Mouse (Mus musculus): ENCODE results near the gene Mical2. TPM values are rescaled to one million over a fixed set of nuclear protein-coding genes. Genes with fewer than 3 reads are reported as not detected.

Gene Mical2
- 0.02 TPM in 1 of 2 replicates, not detected in the other for polyA plus RNA-seq (2012)

- H3K4me1 ChIP-seq (ENCODE audit: control insufficient read depth), result peaks cover 9% of the 10 kb centered on the region
- H3K36me3 ChIP-seq (ENCODE audit: control insufficient read depth), result no peaks in the 10 kb centered on the region
- H3K9me3 ChIP-seq (ENCODE audit: control insufficient read depth, low read length), result no peaks in the 10 kb centered on the region
- H3K27me3 ChIP-seq (ENCODE audit: control insufficient read depth), result peaks cover 18% of the 10 kb centered on the region
- H3K4me3 ChIP-seq (replicated peaks), result peak within 1 kb of the TSS; percentile 53
- TF ChIP-seq TAL1 (IDR thresholded peaks at IDR 0.05; ENCODE audit: low read length) (no peak), GATA1 (IDR thresholded peaks at IDR 0.05; ENCODE audit: low read length) (no peak)
These were observed at the start of gene Mical2 for GRCm38 (mm10) chr7:112225615-112226262. Gene Mical2 (plus strand): TSS chr7:112225856.

GRCm38 (mm10) chr7:112176627-112177026 is 49.0 kb upstream of the Mical2 start:
- TF ChIP-seq GATA1 (IDR thresholded peaks at IDR 0.05; ENCODE audit: low read length), result no peak
- TF ChIP-seq TAL1 (IDR thresholded peaks at IDR 0.05; ENCODE audit: low read length), result no peak
- H3K9me3 ChIP-seq (ENCODE audit: control insufficient read depth, low read length), result no peaks in the 10 kb centered on the region

GRCm38 (mm10) chr7:112180235-112180705 is 45.4 kb upstream of the Mical2 start:
- H3K4me3 ChIP-seq (replicated peaks), result no peak overlapping the region

More at GRCm38 (mm10) chr7:112176627-112177026, 49.0 kb upstream of the Mical2 start:
- Histone ChIP-seq H3K4me3 (replicated peaks) (no peak overlapping the region), H3K27me3 (ENCODE audit: control insufficient read depth) (no peaks in the 10 kb centered on the region), H3K36me3 (ENCODE audit: control insufficient read depth) (no peaks in the 10 kb centered on the region), H3K4me1 (ENCODE audit: control insufficient read depth) (no peaks in the 10 kb centered on the region)

GRCm38 (mm10) chr7:112183258-112183841 is 42.3 kb upstream of the Mical2 start:
- TF ChIP-seq GATA1 (IDR thresholded peaks at IDR 0.05; ENCODE audit: low read length), result no peak
- no peak for TF ChIP-seq TAL1 (IDR thresholded peaks at IDR 0.05; ENCODE audit: low read length)
- H3K36me3 ChIP-seq (ENCODE audit: control insufficient read depth), result no peaks in the 10 kb centered on the region
- H3K9me3 ChIP-seq (ENCODE audit: control insufficient read depth, low read length), result no peaks in the 10 kb centered on the region
- H3K27me3 ChIP-seq (ENCODE audit: control insufficient read depth), result no peaks in the 10 kb centered on the region
- H3K4me3 ChIP-seq (replicated peaks), result no peak overlapping the region
- no peaks in the 10 kb centered on the region for H3K4me1 ChIP-seq (ENCODE audit: control insufficient read depth)

More at GRCm38 (mm10) chr7:112180235-112180705, 45.4 kb upstream of the Mical2 start:
- Histone ChIP-seq H3K4me1 (ENCODE audit: control insufficient read depth) (no peaks in the 10 kb centered on the region), H3K9me3 (ENCODE audit: control insufficient read depth, low read length) (no peaks in the 10 kb centered on the region), H3K36me3 (ENCODE audit: control insufficient read depth) (no peaks in the 10 kb centered on the region), H3K27me3 (ENCODE audit: control insufficient read depth) (no peaks in the 10 kb centered on the region)
- TF ChIP-seq GATA1 (IDR thresholded peaks at IDR 0.05; ENCODE audit: low read length) (no peak), TAL1 (IDR thresholded peaks at IDR 0.05; ENCODE audit: low read length) (no peak)

- no peaks in the 10 kb centered on the region for H3K4me1 ChIP-seq (ENCODE audit: control insufficient read depth)
These were observed 41.0 kb upstream of the Mical2 start for GRCm38 (mm10) chr7:112184519-112185225.

GRCm38 (mm10) chr7:112185226-112185745 is 40.4 kb upstream of the Mical2 start:
- TF ChIP-seq GATA1 (IDR thresholded peaks at IDR 0.05; ENCODE audit: low read length) (no peak), TAL1 (IDR thresholded peaks at IDR 0.05; ENCODE audit: low read length) (no peak)
- H3K4me1 ChIP-seq (ENCODE audit: control insufficient read depth), result no peaks in the 10 kb centered on the region
- no peaks in the 10 kb centered on the region for H3K9me3 ChIP-seq (ENCODE audit: control insufficient read depth, low read length)
- H3K4me3 ChIP-seq (replicated peaks), result no peak overlapping the region
- no peaks in the 10 kb centered on the region for H3K27me3 ChIP-seq (ENCODE audit: control insufficient read depth)
- no peaks in the 10 kb centered on the region for H3K36me3 ChIP-seq (ENCODE audit: control insufficient read depth)

More at GRCm38 (mm10) chr7:112184519-112185225, 41.0 kb upstream of the Mical2 start:
- TF ChIP-seq TAL1 (IDR thresholded peaks at IDR 0.05; ENCODE audit: low read length), result no peak
- TF ChIP-seq GATA1 (IDR thresholded peaks at IDR 0.05; ENCODE audit: low read length), result no peak
- Histone ChIP-seq H3K36me3 (ENCODE audit: control insufficient read depth) (no peaks in the 10 kb centered on the region), H3K27me3 (ENCODE audit: control insufficient read depth) (no peaks in the 10 kb centered on the region), H3K4me3 (replicated peaks) (no peak overlapping the region), H3K9me3 (ENCODE audit: control insufficient read depth, low read length) (no peaks in the 10 kb centered on the region)

GRCm38 (mm10) chr7:112186871-112187270 is 38.8 kb upstream of the Mical2 start:
- H3K9me3 ChIP-seq (ENCODE audit: control insufficient read depth, low read length), result no peaks in the 10 kb centered on the region
- no peak overlapping the region for H3K4me3 ChIP-seq (replicated peaks)
- H3K27me3 ChIP-seq (ENCODE audit: control insufficient read depth), result no peaks in the 10 kb centered on the region
- H3K4me1 ChIP-seq (ENCODE audit: control insufficient read depth), result no peaks in the 10 kb centered on the region
- TF ChIP-seq TAL1 (IDR thresholded peaks at IDR 0.05; ENCODE audit: low read length) (no peak), GATA1 (IDR thresholded peaks at IDR 0.05; ENCODE audit: low read length) (no peak)
- H3K36me3 ChIP-seq (ENCODE audit: control insufficient read depth), result no peaks in the 10 kb centered on the region

- Histone ChIP-seq H3K4me3 (replicated peaks) (no peak overlapping the region), H3K9me3 (ENCODE audit: control insufficient read depth, low read length) (no peaks in the 10 kb centered on the region), H3K36me3 (ENCODE audit: control insufficient read depth) (no peaks in the 10 kb centered on the region), H3K27me3 (ENCODE audit: control insufficient read depth) (no peaks in the 10 kb centered on the region), H3K4me1 (ENCODE audit: control insufficient read depth) (no peaks in the 10 kb centered on the region)
- no peak for TF ChIP-seq GATA1 (IDR thresholded peaks at IDR 0.05; ENCODE audit: low read length)
- TF ChIP-seq TAL1 (IDR thresholded peaks at IDR 0.05; ENCODE audit: low read length), result no peak
These were observed 37.9 kb upstream of the Mical2 start for GRCm38 (mm10) chr7:112187536-112188459.

Measured in erythroblast, embryonic 14.5 days (primary cell).